Mouse (Mus musculus): ENCODE data around the gene Nfia. TPM values are rescaled to one million over a fixed set of nuclear protein-coding genes. Genes with fewer than 3 reads are reported as not detected.

The Nfia gene
- polyA plus RNA-seq, 1 experiment from 2014 or later, result 32.1 TPM

DNA sequence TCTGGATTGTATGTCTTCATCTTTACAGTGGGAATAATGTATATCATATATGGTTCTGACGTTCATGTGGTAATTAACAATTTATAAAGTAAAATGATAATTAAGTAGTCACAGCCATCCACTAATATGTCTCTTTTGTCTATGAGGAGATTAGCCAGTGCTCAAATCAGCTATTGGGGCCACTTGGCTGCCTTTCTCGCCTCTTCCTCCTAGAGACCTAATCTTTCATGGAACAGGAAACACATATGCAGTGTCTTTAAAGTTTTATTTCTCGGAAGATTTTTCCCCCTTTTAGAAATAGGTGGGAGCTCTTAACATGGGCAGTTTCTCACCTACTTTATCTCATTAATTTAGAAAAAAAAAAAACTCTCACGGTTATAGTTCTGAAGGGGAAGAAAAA, 22.1 kb upstream of the Nfia start:
- Histone ChIP-seq H3K4me1 (ENCODE audit: control insufficient read depth, insufficient read depth, low read length) (peaks cover 3% of the 10 kb centered on the region; the same call in 1 of the 2 replicates), H3K9me3 (ENCODE audit: control insufficient read depth, low read length) (no peaks in the 10 kb centered on the region), H3K9ac (ENCODE audit: low read depth, low read length) (no peak overlapping the region), H3K4me3 (ENCODE audit: low read length) (no peak overlapping the region), H3K27ac (ENCODE audit: low read depth, low read length) (no peak overlapping the region), H3K27me3 (ENCODE audit: control insufficient read depth, insufficient read depth, low read length) (peaks cover 26% of the 10 kb centered on the region), H3K4me2 (replicated peaks; ENCODE audit: low read depth, low read length) (no peak overlapping the region), H3K36me3 (ENCODE audit: control insufficient read depth, insufficient read depth, low read length) (no peaks in the 10 kb centered on the region)
- WGBS, result 47% methylated on average over 4 of the region's 4 CpGs
- no peak for ATAC-seq (ENCODE audit: low FRiP score, low TSS enrichment)

DNA sequence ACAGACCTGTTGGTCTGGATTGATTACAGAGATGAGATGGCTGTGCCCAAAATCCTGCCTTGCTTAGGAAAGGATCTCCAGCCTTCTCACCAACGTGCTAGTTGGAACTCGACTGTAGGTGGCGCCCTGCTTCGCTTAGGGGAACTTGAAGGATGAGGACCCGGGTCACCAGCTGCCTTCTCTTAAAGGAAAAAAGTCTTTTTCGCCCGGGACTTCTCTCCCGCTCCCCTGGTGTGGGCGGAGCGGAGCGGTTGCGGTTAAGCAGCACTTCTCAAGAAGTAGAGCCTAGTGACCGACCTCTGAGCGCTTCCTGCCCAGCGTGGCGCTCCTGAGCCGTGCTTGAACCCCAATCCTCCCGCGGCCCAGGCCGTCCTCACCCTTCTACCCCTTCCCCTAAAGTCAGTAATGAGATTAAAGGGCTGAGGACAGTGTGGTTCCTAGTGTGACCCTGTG, 21.5 kb upstream of the Nfia start:
- Histone ChIP-seq H3K27ac (ENCODE audit: low read depth, low read length) (peak overlapping the region; percentile 33; the same call in 1 of the 2 replicates), H3K9me3 (ENCODE audit: control insufficient read depth, low read length) (no peaks in the 10 kb centered on the region), H3K4me3 (ENCODE audit: low read length) (peak overlapping the region; percentile 40), H3K36me3 (ENCODE audit: control insufficient read depth, insufficient read depth, low read length) (no peaks in the 10 kb centered on the region), H3K4me1 (ENCODE audit: control insufficient read depth, insufficient read depth, low read length) (no peaks in the 10 kb centered on the region), H3K9ac (ENCODE audit: low read depth, low read length) (peak overlapping the region; percentile 40; the same call in 1 of the 2 replicates), H3K27me3 (ENCODE audit: control insufficient read depth, insufficient read depth, low read length) (peaks cover 33% of the 10 kb centered on the region), H3K4me2 (replicated peaks; ENCODE audit: low read depth, low read length) (peak overlapping the region; percentile 78)
- peak; percentile 80 for ATAC-seq (ENCODE audit: low FRiP score, low TSS enrichment)
- under 1% methylated on average over 20 of the region's 20 CpGs for WGBS

- Histone ChIP-seq H3K4me2 (replicated peaks; ENCODE audit: low read depth, low read length) (peak overlapping the region; percentile 78), H3K27ac (ENCODE audit: low read depth, low read length) (peak overlapping the region; percentile 33; the same call in 1 of the 2 replicates), H3K4me3 (ENCODE audit: low read length) (peak overlapping the region; percentile 40), H3K36me3 (ENCODE audit: control insufficient read depth, insufficient read depth, low read length) (no peaks in the 10 kb centered on the region), H3K4me1 (ENCODE audit: control insufficient read depth, insufficient read depth, low read length) (no peaks in the 10 kb centered on the region), H3K27me3 (ENCODE audit: control insufficient read depth, insufficient read depth, low read length) (peaks cover 37% of the 10 kb centered on the region), H3K9ac (ENCODE audit: low read depth, low read length) (peak overlapping the region; percentile 40), H3K9me3 (ENCODE audit: control insufficient read depth, low read length) (no peaks in the 10 kb centered on the region)
- peak; percentile 74 for ATAC-seq (ENCODE audit: low FRiP score, low TSS enrichment)
- WGBS, result under 1% methylated on average over 40 of the region's 40 CpGs
These were observed 20.9 kb upstream of the Nfia start for GRCm38 (mm10) chr4:97751483-97752251.

DNA sequence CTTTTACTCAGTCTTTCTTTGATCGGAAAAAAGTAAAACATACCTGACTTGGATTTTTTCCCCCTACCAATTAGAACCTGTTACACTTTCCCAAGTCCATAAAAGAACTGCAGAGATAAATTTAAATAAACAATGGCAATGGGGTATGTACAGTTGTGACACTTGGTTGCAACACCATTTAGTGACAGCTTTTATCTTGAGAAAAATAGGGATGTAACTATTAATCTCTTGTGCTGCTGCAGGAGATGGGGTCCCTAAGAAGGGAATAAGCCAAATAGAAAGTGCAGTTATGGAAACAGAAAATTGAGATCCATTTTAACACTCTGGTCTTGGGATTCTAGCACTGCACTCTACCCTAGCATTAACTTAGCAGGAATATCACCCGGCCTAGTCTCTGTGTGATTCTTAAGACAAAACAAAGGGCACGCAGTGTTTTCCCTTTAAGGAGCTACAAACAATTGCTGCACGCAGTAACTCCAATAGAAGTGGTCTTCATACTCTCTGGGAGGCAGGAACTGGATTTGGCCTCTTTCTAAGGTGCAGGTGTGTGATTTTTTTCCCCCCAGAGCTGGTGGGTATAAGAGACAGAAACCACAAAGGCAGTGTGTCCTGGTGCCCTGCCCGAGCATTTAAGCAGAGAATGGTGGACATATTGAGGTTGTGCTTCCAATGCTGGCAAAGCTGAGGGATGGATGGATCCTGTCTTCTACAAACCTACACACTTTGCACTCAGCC, 20.1 kb upstream of the Nfia start:
- H3K9ac ChIP-seq (ENCODE audit: low read depth, low read length), result peak overlapping the region; percentile 40; the same call in 1 of the 2 replicates
- no peak for ATAC-seq (ENCODE audit: low FRiP score, low TSS enrichment)
- H3K4me2 ChIP-seq (replicated peaks; ENCODE audit: low read depth, low read length), result peak overlapping the region; percentile 78
- no peaks in the 10 kb centered on the region for H3K9me3 ChIP-seq (ENCODE audit: control insufficient read depth, low read length)
- H3K36me3 ChIP-seq (ENCODE audit: control insufficient read depth, insufficient read depth, low read length), result no peaks in the 10 kb centered on the region
- 0 out of 2 replicates have a peak, but pooled peaks cover 5% of the 10 kb centered on the region for H3K4me1 ChIP-seq (ENCODE audit: control insufficient read depth, insufficient read depth, low read length)
- peak overlapping the region; percentile 40 for H3K4me3 ChIP-seq (ENCODE audit: low read length)
- 32% methylated on average over 5 of the region's 5 CpGs for WGBS
- H3K27me3 ChIP-seq (ENCODE audit: control insufficient read depth, insufficient read depth, low read length), result peaks cover 37% of the 10 kb centered on the region
- H3K27ac ChIP-seq (ENCODE audit: low read depth, low read length), result no peak overlapping the region; the same call in 1 of the 2 replicates

GRCm38 (mm10) chr4:97753521-97753920, 19.0 kb upstream of the Nfia start:
- no peak for ATAC-seq (ENCODE audit: low FRiP score, low TSS enrichment)
- 9% methylated on average over 1 of the region's 1 CpGs for WGBS
- Histone ChIP-seq H3K4me2 (replicated peaks; ENCODE audit: low read depth, low read length) (no peak overlapping the region), H3K9me3 (ENCODE audit: control insufficient read depth, low read length) (no peaks in the 10 kb centered on the region), H3K4me1 (ENCODE audit: control insufficient read depth, insufficient read depth, low read length) (0 out of 2 replicates have a peak, but pooled peaks cover 5% of the 10 kb centered on the region), H3K4me3 (ENCODE audit: low read length) (no peak overlapping the region), H3K27ac (ENCODE audit: low read depth, low read length) (no peak overlapping the region), H3K9ac (ENCODE audit: low read depth, low read length) (no peak overlapping the region), H3K36me3 (ENCODE audit: control insufficient read depth, insufficient read depth, low read length) (no peaks in the 10 kb centered on the region), H3K27me3 (ENCODE audit: control insufficient read depth, insufficient read depth, low read length) (peaks cover 37% of the 10 kb centered on the region)

DNA sequence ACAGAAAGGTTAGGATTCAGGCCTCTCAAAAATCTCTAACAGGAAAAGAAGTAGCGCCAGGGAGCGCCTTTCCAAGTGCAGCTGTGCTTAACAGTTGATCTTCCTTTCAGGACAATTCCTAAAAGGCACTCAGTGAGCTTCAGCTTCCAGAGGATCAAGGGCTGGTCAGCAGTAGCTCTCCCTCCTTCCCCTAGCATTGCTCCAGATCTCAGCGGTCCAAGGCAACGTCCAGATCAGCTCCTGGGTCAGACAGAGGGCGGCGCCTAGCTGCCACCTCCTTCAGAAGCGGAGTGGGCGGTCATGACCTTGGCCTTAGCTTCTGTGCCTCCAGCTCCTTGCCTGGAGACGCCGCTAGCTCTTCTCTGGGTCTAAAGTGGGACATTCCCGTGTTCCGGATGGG, 18.3 kb upstream of the Nfia start:
- Histone ChIP-seq H3K27me3 (ENCODE audit: control insufficient read depth, insufficient read depth, low read length) (peaks cover 37% of the 10 kb centered on the region), H3K4me2 (replicated peaks; ENCODE audit: low read depth, low read length) (no peak overlapping the region), H3K9ac (ENCODE audit: low read depth, low read length) (no peak overlapping the region), H3K36me3 (ENCODE audit: control insufficient read depth, insufficient read depth, low read length) (no peaks in the 10 kb centered on the region), H3K9me3 (ENCODE audit: control insufficient read depth, low read length) (no peaks in the 10 kb centered on the region), H3K27ac (ENCODE audit: low read depth, low read length) (no peak overlapping the region), H3K4me3 (ENCODE audit: low read length) (no peak overlapping the region), H3K4me1 (ENCODE audit: control insufficient read depth, insufficient read depth, low read length) (0 out of 2 replicates have a peak, but pooled peaks cover 5% of the 10 kb centered on the region)
- 5% methylated on average over 12 of the region's 12 CpGs for WGBS
- ATAC-seq (ENCODE audit: low FRiP score, low TSS enrichment), result no peak

GRCm38 (mm10) chr4:97757207-97757977, 15.1 kb upstream of the Nfia start:
- WGBS, result under 1% methylated on average over 38 of the region's 38 CpGs
- peak; percentile 79 for ATAC-seq (ENCODE audit: low FRiP score, low TSS enrichment)
- Histone ChIP-seq H3K4me3 (ENCODE audit: low read length) (peak overlapping the region; percentile 40), H3K27ac (ENCODE audit: low read depth, low read length) (peak overlapping the region; percentile 13; the same call in 1 of the 2 replicates), H3K9ac (ENCODE audit: low read depth, low read length) (peak overlapping the region; percentile 52; the same call in 1 of the 2 replicates), H3K4me1 (ENCODE audit: control insufficient read depth, insufficient read depth, low read length) (0 out of 2 replicates have a peak, but pooled peaks cover 5% of the 10 kb centered on the region), H3K9me3 (ENCODE audit: control insufficient read depth, low read length) (no peaks in the 10 kb centered on the region), H3K36me3 (ENCODE audit: control insufficient read depth, insufficient read depth, low read length) (no peaks in the 10 kb centered on the region), H3K4me2 (replicated peaks; ENCODE audit: low read depth, low read length) (peak overlapping the region; percentile 54), H3K27me3 (ENCODE audit: control insufficient read depth, insufficient read depth, low read length) (peaks cover 46% of the 10 kb centered on the region)

DNA sequence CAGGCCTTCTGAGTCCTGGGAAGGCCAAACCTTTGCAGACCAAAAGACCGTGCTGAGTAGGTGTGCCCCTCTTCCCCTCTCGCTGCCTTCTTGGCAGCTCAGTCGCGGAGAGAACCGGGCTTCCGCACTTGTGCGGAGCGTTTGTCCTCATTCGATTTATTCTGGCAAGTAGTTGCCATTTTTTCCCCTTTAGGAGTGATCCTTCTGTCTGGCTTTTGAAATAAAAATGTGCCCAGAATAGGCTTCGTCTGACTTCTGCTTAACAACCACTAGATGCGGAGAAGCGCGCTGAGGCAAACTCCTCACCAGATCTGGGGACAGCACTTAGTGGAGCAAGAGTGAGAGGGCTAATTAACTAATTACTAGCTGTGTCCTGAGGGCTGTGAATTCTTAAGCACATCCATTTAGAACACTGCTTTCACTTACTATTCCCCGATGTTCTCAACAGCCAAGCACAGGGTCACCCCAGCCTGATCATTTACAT, 14.5 kb upstream of the Nfia start:
- peak; percentile 61; the same call in 1 of the 2 replicates for ATAC-seq (ENCODE audit: low FRiP score, low TSS enrichment)
- H3K4me3 ChIP-seq (ENCODE audit: low read length), result peak overlapping the region; percentile 40
- peak overlapping the region; percentile 13; the same call in 1 of the 2 replicates for H3K27ac ChIP-seq (ENCODE audit: low read depth, low read length)
- 0 out of 2 replicates have a peak, but pooled peaks cover 5% of the 10 kb centered on the region for H3K4me1 ChIP-seq (ENCODE audit: control insufficient read depth, insufficient read depth, low read length)
- H3K36me3 ChIP-seq (ENCODE audit: control insufficient read depth, insufficient read depth, low read length), result no peaks in the 10 kb centered on the region
- H3K9ac ChIP-seq (ENCODE audit: low read depth, low read length), result peak overlapping the region; percentile 52; the same call in 1 of the 2 replicates
- under 1% methylated on average over 14 of the region's 14 CpGs for WGBS
- no peaks in the 10 kb centered on the region for H3K9me3 ChIP-seq (ENCODE audit: control insufficient read depth, low read length)
- peak overlapping the region; percentile 54 for H3K4me2 ChIP-seq (replicated peaks; ENCODE audit: low read depth, low read length)
- H3K27me3 ChIP-seq (ENCODE audit: control insufficient read depth, insufficient read depth, low read length), result peaks cover 40% of the 10 kb centered on the region

All from kidney, embryonic 14.5 days (tissue).